Mouse (Mus musculus) left cerebral cortex, adult 2 months (tissue): ENCODE measurements at regions not wholly inside any gene's neighbourhood (a gene's known extent, or its start where the extent isn't known, plus 50 kb on each side); places are given as distances from the start of the nearest gene placed in this dataset.

Source experiments
- DNase-seq, 2 experiments: peaks; one replicate each; pipeline ENCODE4 v3.0.0; 2021 to 2022; ENCODE audit warnings: low spot score in 2 of 2, mixed read lengths in 1 of 2; ENCODE audit errors: extremely low spot score in 1 of 2
- H3K27ac ChIP-seq: fragments of 200-600 bp; 2 replicates; pipeline ENCODE4 v1.8.1; 2022
- H3K4me3 ChIP-seq: fragments of 200-600 bp; 2 replicates; pipeline ENCODE4 v1.8.1; 2022
- CTCF ChIP-seq: fragments of 200-600 bp; IDR thresholded peaks from 2 replicates; pipeline ENCODE4 v1.8.1; 2022; ENCODE audit warnings: antibody characterized with exemption, mild to moderate bottlenecking, moderate library complexity
- intact Hi-C: fragments of 180-260 bp; cut with DNase I; formaldehyde crosslinking; loops from one replicate; pipeline ENCODE4 v1.15.1; 2025

DNA sequence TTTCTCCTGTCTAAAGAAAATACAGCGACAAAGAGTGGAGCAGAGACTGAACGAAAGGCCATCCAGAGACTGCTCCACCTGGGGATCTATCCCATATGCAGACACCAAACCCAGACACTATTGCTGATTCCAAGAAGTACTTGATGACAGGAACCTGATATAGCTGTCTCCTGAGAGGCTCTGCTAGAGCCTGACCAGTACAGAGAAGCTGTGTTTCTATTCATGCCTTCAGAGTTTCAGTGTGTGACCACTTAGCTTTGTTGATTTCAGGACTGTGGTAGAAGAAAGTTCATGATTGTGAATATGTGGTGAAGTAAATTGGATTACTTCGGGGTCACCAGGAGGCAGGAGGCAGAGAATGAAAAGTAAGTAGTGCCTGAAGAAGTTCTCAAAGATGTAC, 356.3 kb upstream of the Negr1 start:
- H3K4me3 ChIP-seq: no peak overlapping the region
- no peak overlapping the region for H3K27ac ChIP-seq
- intact Hi-C loops: no loop called here
- no peak for TF ChIP-seq CTCF
- DNase-seq: no peak

DNA sequence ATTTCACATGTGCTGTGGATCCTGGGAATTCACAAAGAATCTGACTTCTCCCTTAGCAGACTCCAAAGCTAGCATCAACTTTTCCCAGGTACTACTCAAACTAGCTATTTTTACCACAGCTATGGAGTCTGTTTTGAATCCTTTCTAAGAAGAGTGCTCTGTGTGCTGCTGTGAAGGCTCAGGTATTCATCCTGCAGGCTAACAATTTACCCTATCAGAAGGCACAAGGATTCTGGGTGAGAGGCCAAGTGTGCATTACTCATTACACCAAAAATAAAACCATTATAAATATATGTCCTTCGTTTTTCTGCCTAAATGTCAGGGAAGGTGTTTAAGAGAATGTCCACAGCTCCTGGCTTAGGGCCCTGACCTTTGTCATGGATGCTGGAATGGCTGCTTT, 353.2 kb upstream of the Negr1 start:
- TF ChIP-seq CTCF: no peak
- intact Hi-C loops: no loop called here
- no peak for DNase-seq
- Histone ChIP-seq H3K4me3 (no peak overlapping the region), H3K27ac (no peak overlapping the region)

DNA sequence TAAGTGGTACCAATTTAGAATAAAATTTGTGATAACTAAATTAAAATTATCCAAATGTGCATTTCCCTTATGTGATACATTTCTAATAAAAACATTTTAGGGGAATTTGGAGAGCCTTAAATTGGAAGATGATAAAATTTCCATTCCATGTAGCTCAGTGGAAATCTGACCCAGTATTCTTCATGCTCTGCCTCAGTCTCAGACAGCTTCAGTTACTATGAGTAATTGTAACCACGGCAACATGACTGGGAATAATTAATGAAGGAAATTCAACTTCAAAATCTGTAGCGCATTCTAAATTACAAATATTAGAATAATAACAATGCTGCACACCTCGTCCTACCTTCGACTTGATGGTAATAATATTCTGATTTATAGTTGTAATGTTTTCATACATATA, 350.8 kb upstream of the Negr1 start:
- no peak for TF ChIP-seq CTCF

DNA sequence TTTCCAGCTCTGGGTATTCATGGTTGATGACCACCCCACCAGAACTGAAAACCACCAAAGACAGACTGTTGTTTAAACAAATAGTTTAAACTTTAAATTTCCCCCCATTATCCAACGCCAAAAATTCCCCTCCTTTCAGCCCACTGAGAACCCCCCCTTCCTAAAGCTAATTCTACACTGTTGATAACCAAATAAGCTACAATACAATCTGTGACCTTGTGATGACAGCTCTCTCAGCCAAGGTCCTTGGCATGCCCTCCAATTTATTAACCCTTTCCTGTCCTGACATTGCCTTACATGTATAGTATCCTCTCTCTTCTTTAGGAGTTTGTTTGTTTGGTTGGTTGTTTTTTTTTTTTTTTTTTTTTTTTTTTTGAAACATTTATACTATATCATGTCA, 346.8 kb upstream of the Negr1 start:
- H3K27ac ChIP-seq: no peak overlapping the region
- no peak overlapping the region for H3K4me3 ChIP-seq
- intact Hi-C loops: no loop called here
- no peak for DNase-seq
- no peak for TF ChIP-seq CTCF

More for the DNA sequence above, 350.8 kb upstream of the Negr1 start:
- H3K27ac ChIP-seq: no peak overlapping the region
- H3K4me3 ChIP-seq: no peak overlapping the region
- no peak for DNase-seq
- intact Hi-C loops: no loop called here

DNA sequence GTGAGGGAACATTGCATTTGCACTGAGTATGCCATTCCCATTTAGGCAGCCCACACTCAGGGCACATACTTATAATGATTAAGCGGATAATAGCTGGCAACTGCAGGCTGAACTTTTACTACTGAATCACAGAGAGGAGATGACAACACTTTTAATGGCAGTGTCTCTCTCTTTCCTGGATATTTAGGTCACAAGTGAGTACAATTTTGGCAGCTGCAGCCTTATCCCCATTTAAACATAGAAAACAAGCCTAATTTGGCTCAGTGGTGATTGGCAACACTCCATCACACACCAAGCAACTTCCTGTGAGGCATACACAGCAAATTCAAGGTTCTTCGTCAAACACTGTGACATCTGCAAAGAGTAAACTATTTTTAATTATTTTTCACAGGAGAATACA, 329.5 kb upstream of the Negr1 start:
- no peak for DNase-seq
- no peak for TF ChIP-seq CTCF
- intact Hi-C loops: no loop called here
- Histone ChIP-seq H3K4me3 (no peak overlapping the region), H3K27ac (no peak overlapping the region)

DNA sequence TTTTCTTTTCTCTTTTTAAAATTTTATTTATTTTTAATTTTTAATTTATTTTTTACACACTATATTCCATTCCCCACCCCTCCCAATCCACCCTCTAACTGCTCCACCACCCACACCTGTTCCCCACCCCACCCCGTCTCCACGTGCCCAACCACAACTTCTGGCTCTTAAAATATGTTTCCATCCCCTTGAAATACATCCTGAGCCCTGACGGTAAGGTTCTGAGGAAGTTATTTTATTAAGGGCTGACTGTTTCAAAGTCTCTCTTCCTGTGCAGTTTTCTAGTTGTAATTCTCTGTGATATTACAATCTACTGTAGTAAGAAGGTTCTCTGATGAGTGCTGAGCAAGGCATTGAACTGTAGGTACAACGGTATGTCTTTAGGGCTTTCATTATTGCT, 325.6 kb upstream of the Negr1 start:
- Histone ChIP-seq H3K4me3 (no peak overlapping the region), H3K27ac (no peak overlapping the region)
- intact Hi-C loops: no loop called here
- no peak for TF ChIP-seq CTCF
- DNase-seq: no peak

DNA sequence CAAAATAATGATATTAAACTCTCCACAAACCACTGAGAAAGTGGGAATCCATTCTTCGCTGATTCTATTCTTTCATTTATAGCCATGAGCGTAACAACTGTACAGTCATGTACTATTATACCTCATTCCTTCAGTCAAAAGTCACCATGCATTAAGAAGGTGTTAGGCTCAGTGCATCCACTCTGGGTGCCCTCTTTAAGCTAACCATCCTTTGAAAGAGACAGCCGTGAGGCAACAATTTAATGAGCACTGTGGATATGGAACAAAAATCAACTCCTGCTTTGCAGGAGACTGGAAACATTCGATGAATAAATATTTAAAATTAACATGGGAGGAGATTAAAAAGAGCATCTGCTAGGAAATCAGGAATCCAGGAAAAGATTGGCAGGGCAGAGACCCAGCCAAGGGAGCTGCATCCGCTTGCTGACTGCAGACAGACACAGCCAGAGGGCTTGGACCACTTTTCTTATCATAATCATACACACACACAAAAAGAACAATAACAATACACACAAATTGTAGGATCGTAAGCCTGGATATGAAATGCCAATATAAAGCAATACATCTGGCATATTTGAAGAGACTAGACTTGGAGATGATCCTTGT, 309.2 kb upstream of the Negr1 start:
- DNase-seq: no peak
- no peak overlapping the region for H3K4me3 ChIP-seq
- H3K27ac ChIP-seq: no peak overlapping the region
- no peak for TF ChIP-seq CTCF
- intact Hi-C loops: no loop called here

DNA sequence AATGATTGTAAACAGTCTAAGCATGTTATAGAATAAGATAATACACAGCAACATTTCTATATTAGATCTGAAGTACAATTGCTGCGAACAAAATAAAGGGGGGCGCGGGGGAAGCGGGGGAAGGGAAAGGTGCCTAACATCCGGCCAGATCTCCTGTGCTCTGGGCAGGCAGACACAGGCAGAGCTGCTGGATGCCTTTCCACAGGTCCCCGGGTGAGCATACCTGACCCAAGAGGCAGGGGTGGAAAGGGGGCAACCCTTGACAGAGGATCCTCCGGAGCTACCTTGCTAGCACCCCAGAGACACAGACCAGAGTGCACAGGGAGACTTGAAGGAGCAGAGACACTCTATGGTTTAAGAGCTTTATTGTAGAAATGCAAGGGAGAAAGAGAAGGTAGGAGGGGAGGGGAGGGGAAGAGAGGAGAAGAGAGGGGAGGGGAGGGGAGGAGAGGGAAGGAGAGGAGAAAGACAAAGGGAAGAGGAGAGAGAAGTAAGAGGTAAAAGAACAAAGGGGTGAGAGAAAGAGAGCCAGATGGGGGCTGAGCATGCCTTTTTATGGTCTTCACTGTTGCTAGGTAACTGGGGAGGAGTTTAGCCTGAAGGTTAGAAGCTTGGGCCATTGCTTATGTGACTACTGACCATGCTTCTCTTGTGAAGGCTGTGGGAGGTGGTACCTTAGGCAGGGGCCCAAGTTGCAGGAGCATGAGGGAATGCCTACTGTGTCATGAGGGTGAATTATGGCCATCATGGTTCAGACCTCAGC, 308.2 kb upstream of the Negr1 start:
- Histone ChIP-seq H3K27ac (no peak overlapping the region), H3K4me3 (no peak overlapping the region)
- no peak for TF ChIP-seq CTCF
- intact Hi-C loops: no loop called here
- DNase-seq: no peak

DNA sequence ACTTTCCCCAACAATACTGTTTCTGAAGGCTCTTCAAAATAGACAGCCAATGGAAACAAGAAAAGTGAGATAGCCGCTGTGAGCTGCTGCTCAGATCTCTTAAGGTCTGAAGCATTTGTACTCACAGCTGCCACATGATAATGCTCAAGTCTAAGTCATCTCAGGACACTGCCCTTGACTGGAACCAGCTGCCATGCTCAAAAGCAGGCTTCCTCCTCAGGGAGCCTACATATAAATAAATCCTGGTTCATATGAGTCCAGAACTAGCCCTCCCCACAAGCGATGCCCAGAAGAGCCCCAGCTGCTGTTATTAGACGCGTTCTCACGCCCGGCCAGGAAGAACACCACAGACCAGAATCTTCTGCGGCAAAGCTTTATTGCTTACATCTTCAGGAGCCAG, 304.9 kb upstream of the Negr1 start:
- intact Hi-C loops: no loop called here
- Histone ChIP-seq H3K27ac (no peak overlapping the region), H3K4me3 (no peak overlapping the region)
- no peak for DNase-seq
- TF ChIP-seq CTCF: no peak

DNA sequence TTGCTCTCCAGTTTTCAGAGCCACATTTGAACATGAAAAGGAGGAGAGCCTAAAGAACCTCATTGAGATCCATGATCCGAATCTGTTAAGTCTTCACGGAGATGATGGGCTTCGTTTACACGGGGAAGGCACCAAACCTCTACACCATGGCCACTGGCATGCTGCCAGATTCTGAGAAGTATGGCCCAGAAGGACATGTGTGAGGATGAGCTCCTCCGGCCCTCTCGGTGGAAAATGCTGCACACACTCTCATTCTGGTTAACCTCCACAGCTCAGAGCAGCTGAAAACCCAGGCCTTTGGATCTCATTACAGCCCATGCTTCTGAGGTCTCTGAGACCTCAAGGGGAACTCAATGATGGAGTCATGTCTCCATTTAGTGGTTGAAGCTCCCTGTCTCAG, 296.9 kb upstream of the Negr1 start:
- no peak for DNase-seq
- Histone ChIP-seq H3K27ac (no peak overlapping the region), H3K4me3 (no peak overlapping the region)
- TF ChIP-seq CTCF: no peak
- intact Hi-C loops: no loop called here

DNA sequence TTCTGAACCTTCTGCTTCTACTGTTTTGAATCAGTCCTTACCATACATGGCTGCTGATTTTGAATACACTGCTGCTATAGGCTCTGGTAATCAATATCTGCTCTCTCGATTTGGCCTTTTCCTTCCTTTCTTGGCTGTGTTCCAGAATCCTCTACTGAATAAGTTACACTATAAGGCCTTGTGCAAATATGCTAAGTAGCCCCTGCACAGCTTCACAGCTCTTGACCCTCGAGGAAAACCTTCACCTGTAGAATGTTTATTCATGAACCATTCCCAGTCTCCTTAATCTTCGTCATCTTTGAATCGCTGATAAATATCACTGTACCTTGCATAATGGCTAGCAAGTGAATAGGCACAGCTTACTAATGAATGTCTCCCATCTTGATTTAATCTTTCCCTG, 293.9 kb upstream of the Negr1 start:
- no peak overlapping the region for H3K27ac ChIP-seq
- H3K4me3 ChIP-seq: no peak overlapping the region
- intact Hi-C loops: no loop called here
- DNase-seq: no peak
- TF ChIP-seq CTCF: no peak

DNA sequence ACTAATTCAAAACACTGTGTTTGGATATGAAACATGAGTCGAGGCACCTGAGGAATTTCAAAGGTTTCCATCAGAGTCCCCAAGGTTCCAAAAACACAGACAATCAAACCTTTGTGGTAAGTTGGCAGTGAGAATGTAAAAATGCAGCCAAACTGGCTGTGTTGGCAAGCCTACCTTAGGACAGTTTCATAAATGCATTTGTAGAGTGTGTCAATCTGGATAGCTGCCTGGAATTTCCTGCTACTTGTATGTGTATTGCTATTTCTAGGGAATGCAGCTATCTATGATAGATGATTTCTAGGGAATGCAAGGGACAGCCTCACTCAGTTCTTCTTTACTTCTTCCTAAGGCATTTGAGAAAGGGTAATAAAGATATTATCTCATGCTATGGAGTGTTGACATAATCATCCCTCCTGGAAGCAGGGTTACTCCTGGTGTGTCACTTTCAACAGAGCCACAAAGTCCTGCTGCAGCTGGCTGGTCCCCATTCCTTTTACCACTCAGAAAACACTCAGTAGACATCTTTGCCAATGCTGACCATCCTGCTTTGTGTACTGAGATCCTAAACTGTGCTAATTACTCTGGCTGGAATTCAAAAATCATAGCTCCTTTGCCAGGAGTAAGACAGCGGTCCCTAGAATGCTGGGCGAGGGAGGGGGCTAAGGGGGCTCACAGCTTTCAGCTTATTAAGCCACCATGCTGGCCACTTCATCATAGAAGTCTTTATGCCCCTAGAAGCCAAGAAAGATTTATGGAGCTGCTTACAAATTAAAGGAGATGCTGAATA, 261.4 kb upstream of the Negr1 start:
- no peak for DNase-seq
- no peak for TF ChIP-seq CTCF
- Histone ChIP-seq H3K4me3 (no peak overlapping the region), H3K27ac (no peak overlapping the region)
- intact Hi-C loops: no loop called here
